Mouse (Mus musculus) embryonic fibroblast, embryonic 13.5 days (primary cell): ENCODE measurements at regions not wholly inside any gene's neighbourhood (a gene's known extent, or its start where the extent isn't known, plus 50 kb on each side); places are given as distances from the start of the nearest gene placed in this dataset.

Experiments
- CTCF ChIP-seq: IDR thresholded peaks from 2 replicates; pipeline ENCODE4 v1.5.1; 2011; ENCODE audit warnings: mild to moderate bottlenecking, control low read depth, low read length, moderate library complexity, borderline replicate concordance; ENCODE audit not compliant: insufficient read depth
- POLR2A ChIP-seq: IDR thresholded peaks from 2 replicates; pipeline ENCODE4 v1.6.1; 2011; ENCODE audit warnings: low read depth, mild to moderate bottlenecking, control low read depth, low read length, moderate library complexity

DNA sequence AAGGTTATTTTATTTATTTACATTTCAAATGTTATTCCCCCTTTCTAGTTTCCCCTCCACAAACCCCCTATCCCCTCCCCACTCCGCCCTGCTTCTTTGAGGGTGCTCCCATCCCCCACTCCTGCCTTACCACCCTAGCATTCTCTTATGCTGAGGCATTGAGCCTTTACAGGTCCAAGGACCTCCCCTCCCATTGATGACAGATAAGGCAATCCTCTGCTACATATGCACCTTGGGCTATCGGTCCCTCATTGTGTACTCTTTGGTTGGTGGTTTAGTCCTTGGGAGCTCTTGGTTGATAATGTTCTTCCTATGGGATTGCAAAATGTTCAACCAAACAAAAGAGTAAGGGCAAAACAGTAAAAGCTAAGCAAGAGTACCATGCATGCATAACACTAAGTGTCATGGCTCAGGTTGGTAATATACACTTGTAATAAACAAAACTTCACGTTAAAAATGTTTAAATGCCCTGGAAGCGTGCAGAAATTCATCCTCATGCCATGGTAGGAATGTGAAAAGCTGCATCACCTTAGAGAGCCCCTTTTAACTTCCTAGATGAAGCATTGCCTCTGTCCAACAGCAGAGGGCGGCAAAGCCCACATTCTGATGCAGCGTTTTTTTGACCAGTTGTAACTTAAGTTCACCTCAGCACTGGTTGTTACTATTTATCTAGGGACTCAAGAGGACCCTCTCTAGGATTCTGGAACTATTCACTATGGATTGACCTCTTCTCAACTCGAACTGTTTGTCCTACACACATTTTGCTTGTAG lies 207.6 kb downstream of the Rdh14 start:
- peak; percentile 73; the same call in 1 of the 2 replicates for TF ChIP-seq CTCF
- no peak for TF ChIP-seq POLR2A
